Comparison of ENCODE assay signal across 11 mouse cellular contexts in genomic region chr3:84059261-84059660, GRCm38 (mm10). TPM values are rescaled to one million over a fixed set of nuclear protein-coding genes. Genes with fewer than 3 reads are reported as not detected.
DNase-seq lines count a peak whose midpoint lies in the region; ATAC-seq and TF ChIP-seq lines count a peak whose summit lies in the region.
"Had no signal": no experiment of that assay in that cellular context is flagged by ENCODE, and none has a peak within 500 bp of the region (broad histone marks: within the 10 kb centered on the region; RNA-seq: fewer than 3 reads in every experiment).

No protein-coding gene starts in this region.

- no peak overlapping the region for H3K9ac ChIP-seq in heart, embryonic 12.5 days
- no peak overlapping the region for H3K9ac ChIP-seq in lung, postnatal 0 days (replicated peaks; ENCODE audit: low read depth)
- no peak overlapping the region for H3K9ac ChIP-seq in forebrain, embryonic 16.5 days (replicated peaks; ENCODE audit: low read depth, low read length)
- H3K9ac ChIP-seq in stomach, embryonic 16.5 days (ENCODE audit: low read length): no peak overlapping the region
- H3K9ac ChIP-seq: neural tube, embryonic 12.5 days had no signal

- H3K4me3 ChIP-seq in heart, embryonic 12.5 days: no peak overlapping the region
- no peak overlapping the region for H3K4me3 ChIP-seq in lung, postnatal 0 days (ENCODE audit: low read depth, low read length)
- no peak overlapping the region for H3K4me3 ChIP-seq in forebrain, embryonic 16.5 days (replicated peaks; ENCODE audit: low read length)
- H3K4me3 ChIP-seq in stomach, embryonic 16.5 days (replicated peaks; ENCODE audit: low read length): no peak overlapping the region
- H3K4me3 ChIP-seq: erythroblast, embryonic 14.5 days; neural tube, embryonic 12.5 days had no signal

- no peak for TF ChIP-seq EP300 in lung, postnatal 0 days (IDR thresholded peaks at IDR 0.05)

- H3K36me3 ChIP-seq in heart, embryonic 12.5 days: no peaks in the 10 kb centered on the region
- no peaks in the 10 kb centered on the region for H3K36me3 ChIP-seq in lung, postnatal 0 days (ENCODE audit: insufficient read depth, low read length)
- H3K36me3 ChIP-seq in forebrain, embryonic 16.5 days (ENCODE audit: control insufficient read depth, insufficient read depth): no peaks in the 10 kb centered on the region
- H3K36me3 ChIP-seq in stomach, embryonic 16.5 days (ENCODE audit: control insufficient read depth, insufficient read depth, low read length): no peaks in the 10 kb centered on the region
- H3K36me3 ChIP-seq: neural tube, embryonic 12.5 days had no signal

- H3K4me1 ChIP-seq in heart, embryonic 12.5 days (replicated peaks): peaks cover 21% of the 10 kb centered on the region
- H3K4me1 ChIP-seq in lung, postnatal 0 days (ENCODE audit: insufficient read depth, low read depth, low read length): peaks cover 3% of the 10 kb centered on the region; the same call in 1 of the 2 replicates
- peaks cover 15% of the 10 kb centered on the region for H3K4me1 ChIP-seq in forebrain, embryonic 16.5 days (replicated peaks; ENCODE audit: control insufficient read depth, insufficient read depth, low read length)
- peaks cover 13% of the 10 kb centered on the region; the same call in 1 of the 2 replicates for H3K4me1 ChIP-seq in stomach, embryonic 16.5 days (ENCODE audit: control insufficient read depth, insufficient read depth, low read length)

- TF ChIP-seq CTCF in lung, postnatal 0 days (IDR thresholded peaks at IDR 0.05): no peak

- no peaks in the 10 kb centered on the region for H3K27me3 ChIP-seq in heart, embryonic 12.5 days (replicated peaks)
- no peaks in the 10 kb centered on the region for H3K27me3 ChIP-seq in lung, postnatal 0 days (replicated peaks; ENCODE audit: insufficient read depth, low read length)
- H3K27me3 ChIP-seq in forebrain, embryonic 16.5 days (replicated peaks; ENCODE audit: control insufficient read depth, insufficient read depth, low read length): no peaks in the 10 kb centered on the region
- no peaks in the 10 kb centered on the region for H3K27me3 ChIP-seq in stomach, embryonic 16.5 days (ENCODE audit: control insufficient read depth, insufficient read depth, low read length)
- H3K27me3 ChIP-seq: neural tube, embryonic 12.5 days had no signal

- H3K27ac ChIP-seq in heart, embryonic 12.5 days (ENCODE audit: poor library complexity, severe bottlenecking): no peak overlapping the region
- H3K27ac ChIP-seq in lung, postnatal 0 days (ENCODE audit: low read length): no peak overlapping the region
- peak overlapping the region; percentile 18 for H3K27ac ChIP-seq in forebrain, embryonic 16.5 days (ENCODE audit: low read length)
- peak overlapping the region; percentile 65 for H3K27ac ChIP-seq in stomach, embryonic 16.5 days (ENCODE audit: low read length)
- H3K27ac ChIP-seq: neural tube, embryonic 12.5 days had no signal

- no peak for DNase-seq in heart, postnatal 25 days (ENCODE audit: low spot score)
- peak; percentile 57 for DNase-seq in lung, postnatal 0 days (ENCODE audit: low spot score)
- no peak for DNase-seq in lung, postnatal 25 days (ENCODE audit: low spot score)
- DNase-seq in adrenal gland, postnatal 10 days: no peak
- DNase-seq in gastrocnemius, postnatal 36 days: no peak
- DNase-seq: lung, postnatal 10 days had no signal

- peaks cover 2% of the 10 kb centered on the region; the same call in 1 of the 2 replicates for H3K9me3 ChIP-seq in heart, embryonic 12.5 days (replicated peaks)
- H3K9me3 ChIP-seq in lung, postnatal 0 days (ENCODE audit: low read length): no peaks in the 10 kb centered on the region
- no peaks in the 10 kb centered on the region for H3K9me3 ChIP-seq in forebrain, embryonic 16.5 days (ENCODE audit: control insufficient read depth, low read length)
- H3K9me3 ChIP-seq in stomach, embryonic 16.5 days (replicated peaks; ENCODE audit: control insufficient read depth, low read length): no peaks in the 10 kb centered on the region
- H3K9me3 ChIP-seq: neural tube, embryonic 12.5 days had no signal

- 61% methylated on average over 13 of the region's 13 CpGs for WGBS in heart, embryonic 12.5 days
- 26% methylated on average over 13 of the region's 13 CpGs for WGBS in lung, postnatal 0 days
- WGBS in forebrain, embryonic 16.5 days: 42% methylated on average over 13 of the region's 13 CpGs
- 29% methylated on average over 13 of the region's 13 CpGs for WGBS in stomach, embryonic 16.5 days

- ATAC-seq in heart, embryonic 12.5 days (ENCODE audit: insufficient number of reproducible peaks, low FRiP score): no peak
- ATAC-seq in lung, postnatal 0 days: peak; percentile 67
- ATAC-seq in forebrain, embryonic 16.5 days: peak; percentile 70
- peak; percentile 69; the same call in 1 of the 2 replicates for ATAC-seq in stomach, embryonic 16.5 days (ENCODE audit: insufficient read depth, low FRiP score)

- intact Hi-C loops in heart, postnatal 25 days (cut with DNase I): no loop called here
- intact Hi-C loops in gastrocnemius, postnatal 36 days (cut with DNase I): no loop called here

- H3K4me2 ChIP-seq in heart, embryonic 12.5 days: 0 out of 2 replicates have a peak overlapping the region, but pooled peaks have one; percentile 13
- H3K4me2 ChIP-seq in lung, postnatal 0 days (replicated peaks; ENCODE audit: low read depth, low read length): no peak overlapping the region
- H3K4me2 ChIP-seq in forebrain, embryonic 16.5 days (ENCODE audit: low read length): no peak overlapping the region; the same call in 1 of the 2 replicates
- H3K4me2 ChIP-seq in stomach, embryonic 16.5 days (ENCODE audit: low read depth, low read length): 0 out of 2 replicates have a peak overlapping the region, but pooled peaks have one; percentile 18
- H3K4me2 ChIP-seq: neural tube, embryonic 12.5 days had no signal

RNA-seq across cellular contexts. Expression of gene Tmem131l, which starts 19.3 kb away (rescaled TPM):
- polyA plus RNA-seq in heart, embryonic 12.5 days (2016; fragmentation: Nextera tagmentation; extraction: Ambion mirVana): 26.9 and 27.4 TPM in 2 replicates
- 10 to 100 TPM; 19.4 to 20.8 TPM for total RNA-seq in heart, postnatal 25 days (2021)
- polyA plus RNA-seq in lung, postnatal 0 days (2015; fragmentation: Nextera tagmentation; extraction: Ambion mirVana): 18.4 and 21.3 TPM in 2 replicates
- 129 and 134 TPM in 2 replicates for polyA plus RNA-seq in forebrain, embryonic 16.5 days (2015; fragmentation: Nextera tagmentation; extraction: Ambion mirVana)
- polyA plus RNA-seq in stomach, embryonic 16.5 days (2015; fragmentation: Nextera tagmentation; extraction: Ambion mirVana): 38.9 and 41.7 TPM in 2 replicates
- 10 to 100 TPM; 44.9 to 61.7 TPM for total RNA-seq in adrenal gland, postnatal 10 days (2021)
- total RNA-seq in gastrocnemius, postnatal 36 days (2021): 10 to 100 TPM; 13.0 to 18.4 TPM

Comparison
In these comparisons a context has a peak if more than half of its experiments do, and no peak if none do; other contexts are left out.
1. H3K27ac ChIP-seq: peak in forebrain, embryonic 16.5 days (single experiment) and stomach, embryonic 16.5 days (single experiment); none in heart, embryonic 12.5 days (single experiment) and lung, postnatal 0 days (single experiment).
2. H3K4me2 ChIP-seq: peak in heart, embryonic 12.5 days (single experiment) and stomach, embryonic 16.5 days (single experiment); none in lung, postnatal 0 days (single experiment) and forebrain, embryonic 16.5 days (single experiment).